Mouse (Mus musculus) adipocyte (in vitro differentiated cells): Measurements from ENCODE around the gene Ccdc33.

Experiments
- DNase-seq: peaks from one replicate; pipeline ENCODE4 v3.0.0-alpha.2; 2016; ENCODE audit warnings: low spot score

Gene Ccdc33

GRCm38 (mm10) chr9:58091623-58092425, 26.8 kb downstream of the Ccdc33 start:
- peak; percentile 73 for DNase-seq

GRCm38 (mm10) chr9:58087277-58087998, 31.2 kb downstream of the Ccdc33 start:
- no peak for DNase-seq

GRCm38 (mm10) chr9:58086861-58087260, 31.8 kb downstream of the Ccdc33 start:
- DNase-seq = no peak

GRCm38 (mm10) chr9:58086203-58086602, 32.4 kb downstream of the Ccdc33 start:
- DNase-seq = no peak

- no peak for DNase-seq
Observed at GRCm38 (mm10) chr9:58085074-58085473, 33.5 kb downstream of the Ccdc33 start.

GRCm38 (mm10) chr9:58084586-58084985, 34.0 kb downstream of the Ccdc33 start:
- no peak for DNase-seq

- DNase-seq = no peak
Observed at GRCm38 (mm10) chr9:58074561-58074960, 44.1 kb downstream of the Ccdc33 start.

- DNase-seq = no peak
Observed at GRCm38 (mm10) chr9:58067546-58067945, 51.1 kb downstream of the Ccdc33 start.

- no peak for DNase-seq
Observed at GRCm38 (mm10) chr9:58066731-58067095, 51.9 kb downstream of the Ccdc33 start.

- DNase-seq = peak; percentile 9
Observed at GRCm38 (mm10) chr9:58065977-58066730, 52.5 kb downstream of the Ccdc33 start.

- no peak for DNase-seq
Observed at GRCm38 (mm10) chr9:58065532-58065931, 53.1 kb downstream of the Ccdc33 start.

GRCm38 (mm10) chr9:58063531-58063930, 55.1 kb downstream of the Ccdc33 start, which contains the start of gene Stra6:
Gene Stra6, plus strand, starts transcription at chr9:58063788.
- no peak for DNase-seq

GRCm38 (mm10) chr9:58060677-58061667, 57.7 kb downstream of the Ccdc33 start:
- peak; percentile 29 for DNase-seq

- DNase-seq = no peak
Observed at GRCm38 (mm10) chr9:58059920-58060319, 58.7 kb downstream of the Ccdc33 start.

- DNase-seq = no peak
Observed at GRCm38 (mm10) chr9:58055666-58056065, 63.0 kb downstream of the Ccdc33 start.

- no peak for DNase-seq
Observed at GRCm38 (mm10) chr9:58054032-58054431, 64.6 kb downstream of the Ccdc33 start.

GRCm38 (mm10) chr9:58053544-58053943, 65.1 kb downstream of the Ccdc33 start:
- DNase-seq = no peak

GRCm38 (mm10) chr9:58053102-58053501, 65.5 kb downstream of the Ccdc33 start:
- peak; percentile 20 for DNase-seq

- DNase-seq = peak; percentile 12
Observed at GRCm38 (mm10) chr9:58051937-58052336, 66.7 kb downstream of the Ccdc33 start.

GRCm38 (mm10) chr9:58049861-58050260, 68.8 kb downstream of the Ccdc33 start:
- DNase-seq = no peak

GRCm38 (mm10) chr9:58049186-58049585, 69.4 kb downstream of the Ccdc33 start:
- DNase-seq = no peak
